Mouse (Mus musculus) frontal cortex, postnatal 14 days (tissue): ENCODE data around the gene Tjp1.

ENCODE experiments used
- DNase-seq, 2 experiments: peaks; one replicate each; pipeline ENCODE4 v3.0.0; 2022; ENCODE audit warnings: low spot score in 2 of 2

Gene Tjp1

GRCm38 (mm10) chr7:65431018-65431695 lies 96.4 kb downstream of the Tjp1 start:
- DNase-seq = no peak

GRCm38 (mm10) chr7:65430401-65430800 lies 97.2 kb downstream of the Tjp1 start:
- no peak for DNase-seq

DNA sequence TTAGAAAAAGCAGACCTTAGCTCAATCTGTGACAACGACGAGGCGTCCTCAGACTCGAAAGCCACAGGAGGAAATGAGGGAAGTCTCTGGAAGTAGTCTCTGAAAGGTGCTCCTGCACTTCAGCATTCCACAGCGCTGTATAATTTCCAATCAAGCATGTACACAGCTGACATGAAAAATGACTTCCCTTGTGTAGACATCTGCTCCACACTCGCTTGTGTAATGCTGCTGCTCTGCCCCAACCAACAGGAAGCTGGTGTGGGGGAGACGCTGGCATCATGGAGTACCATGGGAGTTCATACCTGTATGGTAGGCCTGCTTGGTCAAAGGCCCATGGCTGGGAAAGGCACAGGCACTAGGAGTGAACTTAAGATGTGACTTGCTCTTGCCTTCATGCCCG lies 103.1 kb downstream of the Tjp1 start:
- no peak for DNase-seq

GRCm38 (mm10) chr7:65422456-65422855 lies 105.1 kb downstream of the Tjp1 start:
- DNase-seq = no peak

DNA sequence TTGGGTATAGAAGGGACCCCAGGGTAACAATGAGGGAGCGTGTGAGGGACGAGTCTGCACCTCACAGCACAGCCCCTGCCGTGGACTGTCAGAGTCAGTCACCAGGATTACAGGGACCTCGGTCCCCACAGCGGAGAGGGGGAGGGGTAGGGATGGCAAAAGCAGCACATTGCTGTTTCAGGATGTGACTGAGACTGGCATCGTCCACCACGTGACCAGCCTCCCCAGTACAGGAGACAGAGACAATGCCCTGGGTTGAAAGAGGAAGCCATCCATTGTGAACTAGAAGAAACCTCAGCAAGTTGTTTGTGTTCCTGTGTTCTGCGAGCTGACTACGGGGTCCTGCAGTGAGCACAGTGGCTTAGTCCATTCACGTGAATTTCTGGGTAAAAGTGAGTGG lies 106.1 kb downstream of the Tjp1 start:
- peak; percentile 53 to 64 for DNase-seq

- DNase-seq = no peak
Measured at GRCm38 (mm10) chr7:65419926-65420325, 107.7 kb downstream of the Tjp1 start.

- DNase-seq = no peak
Measured at GRCm38 (mm10) chr7:65419012-65419411, 108.6 kb downstream of the Tjp1 start.

- no peak for DNase-seq
Measured at GRCm38 (mm10) chr7:65418366-65418911, 109.1 kb downstream of the Tjp1 start.

DNA sequence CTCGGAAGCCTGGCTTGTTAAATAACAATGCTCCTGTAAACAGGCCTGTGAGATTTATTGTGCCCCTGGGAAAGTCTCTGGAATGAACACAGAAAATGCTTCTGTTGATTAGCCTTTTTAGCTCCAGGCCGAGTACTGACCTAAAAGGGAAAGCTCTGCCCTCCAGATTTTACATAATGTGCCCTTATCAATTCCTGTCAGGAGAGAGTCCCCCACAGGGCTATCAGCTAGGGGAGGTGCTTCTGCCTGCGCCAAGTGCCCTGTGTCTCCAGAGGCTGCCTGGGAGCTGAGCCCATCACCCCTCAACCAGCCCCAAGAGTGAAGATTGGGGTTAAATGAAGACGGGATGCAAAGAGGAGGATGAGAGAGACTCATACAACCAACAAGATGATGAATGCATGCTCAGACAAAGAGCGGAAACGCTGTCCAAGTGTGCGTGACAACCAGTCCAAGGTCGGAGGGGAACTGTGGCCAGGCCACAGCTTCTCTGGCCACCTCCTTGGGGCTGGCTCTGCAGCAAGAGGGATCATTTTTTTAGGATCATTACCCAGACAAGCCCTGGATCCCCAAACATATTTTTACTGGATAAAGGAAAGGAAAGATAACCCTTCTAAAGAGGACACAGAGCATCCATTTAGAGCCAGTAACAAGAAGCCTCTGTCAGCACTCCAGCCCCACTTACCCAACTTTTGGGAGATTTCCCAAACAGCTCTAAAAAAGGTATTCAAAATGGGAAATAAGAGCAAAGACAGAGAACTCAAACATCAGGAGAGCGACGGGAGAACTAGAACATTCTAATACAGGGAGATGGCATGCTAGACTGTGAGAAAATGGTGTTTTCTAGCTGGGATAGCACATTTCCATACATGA lies 110.1 kb downstream of the Tjp1 start:
- no peak for DNase-seq

- DNase-seq = no peak
Measured at GRCm38 (mm10) chr7:65416506-65416905, 111.1 kb downstream of the Tjp1 start.

GRCm38 (mm10) chr7:65413946-65414945 lies 113.3 kb downstream of the Tjp1 start:
- DNase-seq = peak in 1 of 2 experiments; percentile 54

DNA sequence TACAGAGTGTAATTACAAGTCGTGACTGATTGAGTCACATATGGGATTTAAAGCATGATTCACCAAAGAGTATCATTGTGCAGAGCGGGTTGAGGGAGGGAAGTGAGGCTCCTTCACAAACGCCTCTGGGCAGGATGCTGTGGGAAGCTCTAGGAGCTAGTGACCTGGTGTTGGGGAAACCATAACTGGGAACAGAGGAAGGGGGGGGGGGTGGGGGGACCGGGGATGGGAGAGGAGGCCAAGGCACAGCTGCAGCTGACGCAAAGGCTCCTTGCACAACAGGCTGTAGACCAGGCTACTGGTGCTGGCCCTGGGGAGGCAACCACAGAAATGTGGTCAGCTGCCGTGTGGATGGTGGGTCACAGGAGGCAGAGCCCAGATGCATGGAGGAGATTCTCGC lies 116.9 kb downstream of the Tjp1 start:
- no peak for DNase-seq

GRCm38 (mm10) chr7:65406427-65406826 lies 121.2 kb downstream of the Tjp1 start:
- DNase-seq = no peak

GRCm38 (mm10) chr7:65402516-65402915 lies 125.1 kb downstream of the Tjp1 start:
- no peak for DNase-seq

GRCm38 (mm10) chr7:65401622-65402021 lies 126.0 kb downstream of the Tjp1 start:
- no peak for DNase-seq

DNA sequence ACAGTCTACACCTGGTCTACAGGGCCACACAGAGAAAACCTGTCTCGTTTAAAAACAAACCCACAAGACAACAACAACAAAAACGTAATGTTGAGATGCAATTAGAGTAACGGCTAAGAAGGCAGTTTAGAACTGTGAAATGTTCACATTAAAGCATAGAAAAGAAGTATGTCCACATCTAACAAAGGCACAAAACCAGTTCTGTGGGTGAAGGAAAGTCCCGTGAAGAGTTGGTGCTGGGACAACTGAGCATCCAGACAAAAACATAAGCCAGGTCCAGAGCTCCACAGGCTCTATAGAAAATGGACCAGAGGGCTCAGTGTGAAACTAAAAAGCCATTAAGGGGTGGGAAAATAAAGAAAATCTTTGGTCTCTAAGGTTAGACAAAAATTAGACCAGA lies 131.7 kb downstream of the Tjp1 start:
- no peak for DNase-seq

DNA sequence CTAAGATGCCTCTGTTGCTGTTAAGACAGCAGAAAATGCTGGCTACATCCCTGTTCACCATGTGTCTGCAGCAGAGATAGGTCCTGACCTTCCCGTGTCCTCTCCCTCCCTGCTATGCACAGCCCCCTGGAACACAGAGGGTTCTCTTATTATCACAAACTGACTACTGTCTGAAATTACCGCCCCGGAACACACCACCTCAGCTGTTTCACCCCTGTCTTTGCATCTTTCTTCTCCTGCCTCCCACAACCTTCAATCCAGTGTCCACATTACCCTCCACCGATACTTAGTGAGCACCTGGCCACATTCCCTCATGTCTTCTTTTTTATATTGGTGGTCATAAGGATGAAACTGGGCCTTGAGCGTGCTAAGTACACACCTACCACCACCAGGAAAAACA lies 132.4 kb downstream of the Tjp1 start:
- DNase-seq = no peak

GRCm38 (mm10) chr7:65394672-65395071 lies 132.9 kb downstream of the Tjp1 start:
- no peak for DNase-seq

DNA sequence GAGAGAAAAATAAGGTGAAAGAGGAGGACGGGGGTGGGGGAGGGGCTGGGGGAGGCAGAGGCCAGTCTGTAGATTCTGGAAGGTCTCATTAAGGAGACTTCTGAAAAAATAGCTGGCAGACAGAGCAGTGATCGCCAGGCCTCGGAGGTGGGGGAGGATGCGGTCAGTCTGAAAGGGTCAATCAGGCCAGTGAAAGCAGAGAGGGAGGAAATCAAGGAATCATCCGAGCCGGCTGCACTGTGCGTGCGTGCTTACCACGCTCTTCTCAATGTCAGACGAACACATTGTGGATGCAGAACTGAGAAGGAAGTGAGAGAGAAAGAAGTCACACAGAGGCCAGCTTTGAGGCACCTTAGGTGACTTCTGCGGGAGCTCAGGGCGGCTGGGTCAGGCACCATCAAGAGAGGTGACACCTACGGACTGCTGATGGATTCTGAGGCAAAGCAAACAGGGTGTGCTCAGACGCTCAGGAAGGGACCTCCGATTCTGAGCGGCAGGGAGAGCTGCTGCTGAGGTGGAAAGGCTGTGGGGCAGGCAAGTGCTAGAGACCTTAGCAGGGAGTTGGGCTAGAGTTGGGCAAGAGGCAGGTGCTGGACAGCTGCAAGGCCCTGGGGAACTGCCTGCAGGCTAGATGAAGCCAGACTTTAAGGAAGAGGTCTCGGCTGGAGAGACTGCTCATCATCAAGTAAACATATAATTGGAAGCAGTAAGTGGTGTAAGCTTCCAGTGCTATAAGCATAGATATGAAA lies 133.7 kb downstream of the Tjp1 start:
- DNase-seq = no peak

GRCm38 (mm10) chr7:65392986-65393385 lies 134.6 kb downstream of the Tjp1 start:
- no peak for DNase-seq

DNA sequence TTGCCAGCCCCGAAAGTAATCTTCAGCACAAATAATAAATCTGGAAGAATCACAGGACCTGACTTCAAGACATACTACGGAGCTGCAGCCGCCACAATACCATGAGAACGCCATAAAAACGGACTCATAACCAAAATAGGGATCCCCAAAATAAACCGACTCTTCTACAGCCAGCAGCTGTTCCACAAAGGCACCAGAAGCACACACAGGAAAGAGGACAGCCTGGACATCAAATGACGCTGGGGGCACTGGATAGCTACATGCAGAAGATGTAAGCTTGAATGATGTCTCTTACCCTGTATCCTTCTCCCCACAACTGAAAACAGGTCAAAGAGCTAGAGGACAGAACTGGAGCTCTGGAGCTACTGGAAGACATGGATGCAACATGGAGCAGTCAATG lies 138.0 kb downstream of the Tjp1 start:
- no peak for DNase-seq
